Mouse (Mus musculus): ENCODE measurements at regions not wholly inside any gene's neighbourhood (a gene's known extent, or its start where the extent isn't known, plus 50 kb on each side); places are given as distances from the start of the nearest gene placed in this dataset.

GRCm38 (mm10) chr11:28782486-28782885 is 70.5 kb upstream of the Efemp1 start:
- ATAC-seq (ENCODE audit: low FRiP score): no peak

GRCm38 (mm10) chr11:28770831-28771230 is 82.2 kb upstream of the Efemp1 start:
- no peak overlapping the region for H3K4me2 ChIP-seq (ENCODE audit: low read depth, low read length, poor library complexity, severe bottlenecking)
- DNase-seq (ENCODE audit: low spot score): no peak
- H3K4me3 ChIP-seq (ENCODE audit: low read depth, low read length): no peak overlapping the region
- H3K36me3 ChIP-seq (ENCODE audit: insufficient read depth, low read length): no peaks in the 10 kb centered on the region
- H3K9me3 ChIP-seq (ENCODE audit: low read length): no peaks in the 10 kb centered on the region
- no peak overlapping the region for H3K9ac ChIP-seq (replicated peaks; ENCODE audit: low read length, poor library complexity, severe bottlenecking)
- 80% methylated on average over 1 of the region's 1 CpGs for WGBS
- H3K27ac ChIP-seq (ENCODE audit: low read depth, low read length): no peak overlapping the region
- no peak for TF ChIP-seq CTCF (IDR thresholded peaks at IDR 0.05)
- ATAC-seq (ENCODE audit: low FRiP score): no peak
- no peaks in the 10 kb centered on the region for H3K4me1 ChIP-seq (ENCODE audit: insufficient read depth, low read length)
- H3K27me3 ChIP-seq (ENCODE audit: insufficient read depth, low read length): no peaks in the 10 kb centered on the region

More at GRCm38 (mm10) chr11:28782486-28782885, 70.5 kb upstream of the Efemp1 start:
- no peak overlapping the region for H3K4me3 ChIP-seq (ENCODE audit: low read depth, low read length)
- no peak for DNase-seq (ENCODE audit: low spot score)
- H3K27me3 ChIP-seq (ENCODE audit: insufficient read depth, low read length): no peaks in the 10 kb centered on the region
- no peaks in the 10 kb centered on the region for H3K36me3 ChIP-seq (ENCODE audit: insufficient read depth, low read length)
- TF ChIP-seq CTCF (IDR thresholded peaks at IDR 0.05): no peak
- no peak overlapping the region for H3K9ac ChIP-seq (replicated peaks; ENCODE audit: low read length, poor library complexity, severe bottlenecking)
- H3K4me2 ChIP-seq (ENCODE audit: low read depth, low read length, poor library complexity, severe bottlenecking): no peak overlapping the region
- H3K27ac ChIP-seq (ENCODE audit: low read depth, low read length): no peak overlapping the region
- 70% methylated on average over 2 of the region's 2 CpGs for WGBS
- H3K9me3 ChIP-seq (ENCODE audit: low read length): no peaks in the 10 kb centered on the region
- H3K4me1 ChIP-seq (ENCODE audit: insufficient read depth, low read length): no peaks in the 10 kb centered on the region

- no peak overlapping the region for H3K4me3 ChIP-seq (ENCODE audit: low read depth, low read length)
- DNase-seq (ENCODE audit: low spot score) (no peak), ATAC-seq (ENCODE audit: low FRiP score) (no peak)
- H3K4me2 ChIP-seq (ENCODE audit: low read depth, low read length, poor library complexity, severe bottlenecking): no peak overlapping the region
- H3K9me3 ChIP-seq (ENCODE audit: low read length): no peaks in the 10 kb centered on the region
- H3K27ac ChIP-seq (ENCODE audit: low read depth, low read length): no peak overlapping the region
- H3K4me1 ChIP-seq (ENCODE audit: insufficient read depth, low read length): no peaks in the 10 kb centered on the region
- no peak overlapping the region for H3K9ac ChIP-seq (replicated peaks; ENCODE audit: low read length, poor library complexity, severe bottlenecking)
- TF ChIP-seq CTCF (IDR thresholded peaks at IDR 0.05): no peak
- H3K27me3 ChIP-seq (ENCODE audit: insufficient read depth, low read length): no peaks in the 10 kb centered on the region
- H3K36me3 ChIP-seq (ENCODE audit: insufficient read depth, low read length): no peaks in the 10 kb centered on the region
These were observed 92.3 kb upstream of the Efemp1 start for GRCm38 (mm10) chr11:28760751-28761150.

GRCm38 (mm10) chr11:28734941-28735597 is 117.9 kb upstream of the Efemp1 start:
- Histone ChIP-seq H3K27me3 (ENCODE audit: insufficient read depth, low read length) (no peaks in the 10 kb centered on the region), H3K4me3 (ENCODE audit: low read depth, low read length) (peak overlapping the region; percentile 12; the same call in 1 of the 2 replicates), H3K9me3 (ENCODE audit: low read length) (no peaks in the 10 kb centered on the region), H3K4me1 (ENCODE audit: insufficient read depth, low read length) (peaks cover 4% of the 10 kb centered on the region), H3K27ac (ENCODE audit: low read depth, low read length) (peak overlapping the region; percentile 53), H3K4me2 (ENCODE audit: low read depth, low read length, poor library complexity, severe bottlenecking) (peak overlapping the region; percentile 37), H3K36me3 (ENCODE audit: insufficient read depth, low read length) (no peaks in the 10 kb centered on the region), H3K9ac (replicated peaks; ENCODE audit: low read length, poor library complexity, severe bottlenecking) (peak overlapping the region; percentile 13; the same call in 1 of the 2 replicates)
- ATAC-seq (ENCODE audit: low FRiP score) (peak; percentile 96), DNase-seq (ENCODE audit: low spot score) (peak; percentile 86)
- WGBS: under 1% methylated on average over 8 of the region's 8 CpGs
- peak; percentile 54 for TF ChIP-seq CTCF (IDR thresholded peaks at IDR 0.05)

- no peak; the same call in 1 of the 2 replicates for ATAC-seq (ENCODE audit: low FRiP score)
- H3K4me3 ChIP-seq (ENCODE audit: low read depth, low read length): no peak overlapping the region
These were observed 118.4 kb upstream of the Efemp1 start for GRCm38 (mm10) chr11:28734581-28734931.

GRCm38 (mm10) chr11:28733877-28734580 is 119.0 kb upstream of the Efemp1 start:
- Histone ChIP-seq H3K4me2 (ENCODE audit: low read depth, low read length, poor library complexity, severe bottlenecking) (no peak overlapping the region), H3K4me1 (ENCODE audit: insufficient read depth, low read length) (peaks cover 4% of the 10 kb centered on the region), H3K27ac (ENCODE audit: low read depth, low read length) (no peak overlapping the region), H3K36me3 (ENCODE audit: insufficient read depth, low read length) (no peaks in the 10 kb centered on the region), H3K27me3 (ENCODE audit: insufficient read depth, low read length) (no peaks in the 10 kb centered on the region), H3K4me3 (ENCODE audit: low read depth, low read length) (no peak overlapping the region), H3K9me3 (ENCODE audit: low read length) (no peaks in the 10 kb centered on the region), H3K9ac (replicated peaks; ENCODE audit: low read length, poor library complexity, severe bottlenecking) (no peak overlapping the region)
- peak; percentile 67 for TF ChIP-seq CTCF (IDR thresholded peaks at IDR 0.05)
- ATAC-seq (ENCODE audit: low FRiP score): no peak
- WGBS: 32% methylated on average over 3 of the region's 3 CpGs
- DNase-seq (ENCODE audit: low spot score): peak; percentile 43

More at GRCm38 (mm10) chr11:28734581-28734931, 118.4 kb upstream of the Efemp1 start:
- whole genome bisulfite sequencing: 10% methylated on average over 1 of the region's 1 CpGs
- peaks cover 4% of the 10 kb centered on the region for H3K4me1 ChIP-seq (ENCODE audit: insufficient read depth, low read length)
- no peaks in the 10 kb centered on the region for H3K27me3 ChIP-seq (ENCODE audit: insufficient read depth, low read length)
- H3K9ac ChIP-seq (replicated peaks; ENCODE audit: low read length, poor library complexity, severe bottlenecking): no peak overlapping the region
- peak overlapping the region; percentile 37 for H3K4me2 ChIP-seq (ENCODE audit: low read depth, low read length, poor library complexity, severe bottlenecking)
- TF ChIP-seq CTCF (IDR thresholded peaks at IDR 0.05): no peak
- H3K9me3 ChIP-seq (ENCODE audit: low read length): no peaks in the 10 kb centered on the region
- no peaks in the 10 kb centered on the region for H3K36me3 ChIP-seq (ENCODE audit: insufficient read depth, low read length)
- no peak for DNase-seq (ENCODE audit: low spot score)
- H3K27ac ChIP-seq (ENCODE audit: low read depth, low read length): no peak overlapping the region
